Mouse (Mus musculus) urinary bladder, postnatal 10 days (tissue): Measurements from ENCODE around the gene Lamp2.
"Not testable (repeated sequence)": the region's sequence is repeated elsewhere in the genome, so short reads cannot be mapped to it uniquely, and the experiment has no call there.

Source experiments
- DNase-seq: peaks from one replicate; pipeline ENCODE4 v3.0.0; 2022; ENCODE audit warnings: low spot score

Gene Lamp2

DNA sequence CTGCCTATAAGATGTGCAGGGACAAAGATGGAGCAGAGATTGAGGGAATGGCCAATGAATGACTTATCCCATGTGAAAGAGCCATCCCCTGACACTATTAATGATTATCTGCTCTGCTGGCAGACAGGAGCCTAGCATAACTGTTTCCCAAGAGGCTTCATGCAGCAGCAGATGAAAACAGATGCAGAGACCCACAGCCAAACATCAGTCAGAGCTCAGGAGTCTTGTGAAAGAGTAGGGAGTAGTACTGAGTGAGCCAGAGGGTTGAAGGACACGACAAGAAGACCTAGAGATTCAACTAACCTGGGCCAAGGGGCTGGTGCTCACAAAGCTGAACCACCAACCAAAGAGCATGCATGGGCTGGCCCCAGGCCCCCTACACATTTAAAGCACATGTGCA is 30.2 kb downstream of the Lamp2 start:
- DNase-seq = no peak

DNA sequence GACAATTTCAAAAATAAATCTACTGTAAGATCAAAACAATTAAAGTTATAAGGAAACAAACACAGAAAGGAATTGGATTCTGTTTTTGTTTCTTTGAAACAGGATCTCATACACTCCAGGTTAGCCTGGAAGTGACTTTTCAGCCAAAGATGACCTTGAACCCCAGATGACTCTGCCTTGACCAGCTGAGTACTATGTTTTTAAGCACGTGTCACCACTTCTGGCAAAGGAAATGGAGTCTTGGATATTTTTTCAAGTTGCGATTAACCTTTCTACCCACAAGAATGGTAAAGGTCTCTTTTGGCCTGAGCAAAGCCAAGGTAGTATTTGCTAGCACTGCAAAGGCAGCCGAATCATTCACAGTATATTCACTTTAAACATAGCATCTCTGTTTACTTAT is 33.2 kb downstream of the Lamp2 start:
- no peak for DNase-seq

DNA sequence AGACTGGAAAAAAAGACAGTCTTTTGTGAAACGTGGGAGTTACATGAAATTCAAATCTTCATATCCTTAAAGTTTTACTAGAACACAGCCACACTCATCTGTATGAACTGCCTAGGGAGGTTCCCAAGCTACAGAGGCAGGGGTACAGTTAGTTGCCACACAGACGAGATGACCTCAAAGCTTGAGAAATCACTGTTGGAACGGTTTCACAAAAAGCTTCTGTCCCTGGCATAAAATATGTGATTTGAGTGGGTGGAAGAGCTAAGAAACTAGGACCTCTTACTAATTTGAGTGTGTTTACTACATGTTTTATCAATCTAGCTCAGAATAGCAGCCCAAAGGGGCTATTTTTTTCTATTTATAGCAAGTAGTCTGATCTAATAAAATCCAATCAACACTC is 33.9 kb downstream of the Lamp2 start:
- no peak for DNase-seq

GRCm38 (mm10) chrX:38403879-38404278 is 52.4 kb downstream of the Lamp2 start:
- DNase-seq = no peak

GRCm38 (mm10) chrX:38402981-38403380 is 53.3 kb downstream of the Lamp2 start:
- no peak for DNase-seq

- no peak for DNase-seq
These were observed 54.2 kb downstream of the Lamp2 start for GRCm38 (mm10) chrX:38402004-38402403.

DNA sequence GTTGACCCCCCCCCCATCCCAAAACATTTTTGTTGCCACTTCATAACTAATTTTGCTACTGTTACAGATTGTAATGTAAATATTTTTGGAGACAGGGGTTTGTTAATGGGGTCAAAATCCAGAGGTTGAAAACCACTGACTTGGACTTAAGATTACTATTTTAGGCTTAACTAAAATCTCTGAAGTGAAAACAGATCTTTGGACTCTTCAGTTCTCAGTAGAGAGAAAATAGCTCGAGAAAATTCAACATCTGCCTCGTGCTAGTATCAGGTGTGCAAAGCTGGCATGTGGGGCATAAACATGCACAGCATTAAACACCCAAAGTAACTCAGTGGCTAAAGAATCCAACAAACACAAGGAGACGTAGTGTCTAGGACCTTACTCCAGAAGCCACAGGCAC is 55.6 kb downstream of the Lamp2 start:
- DNase-seq = no peak

GRCm38 (mm10) chrX:38399671-38400070 is 56.6 kb downstream of the Lamp2 start:
- DNase-seq = no peak

GRCm38 (mm10) chrX:38373169-38373568 is 83.1 kb downstream of the Lamp2 start:
- DNase-seq = not testable (repeated sequence)

DNA sequence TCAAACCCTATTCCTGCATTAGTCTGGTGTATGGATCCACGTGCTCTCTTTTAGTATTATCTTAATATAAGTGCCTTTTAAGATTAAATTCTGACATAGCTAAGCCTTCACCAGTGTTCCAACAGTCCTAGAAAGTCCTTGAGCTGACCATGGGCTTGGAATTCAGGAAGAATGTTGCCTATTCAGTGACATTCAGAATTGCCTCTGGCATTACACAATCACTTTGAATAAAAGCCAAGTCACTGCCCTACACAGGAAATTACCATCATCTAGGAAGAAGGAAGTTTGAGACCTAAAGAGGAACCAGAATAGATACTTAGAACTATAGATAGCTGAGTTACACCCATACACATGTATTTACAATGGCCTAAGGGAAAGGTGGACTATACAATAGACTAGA is 91.6 kb downstream of the Lamp2 start:
- DNase-seq = not testable (repeated sequence)

- DNase-seq = no peak
These were observed 94.2 kb downstream of the Lamp2 start for GRCm38 (mm10) chrX:38362016-38362415.
